Mouse (Mus musculus) heart, adult 2 months (tissue): ENCODE data around the gene Pstpip1.

Source experiments
- CTCF ChIP-seq: fragments of 200-600 bp; IDR thresholded peaks from 2 replicates; pipeline ENCODE4 v1.8.1; 2022; ENCODE audit warnings: antibody characterized with exemption, mild to moderate bottlenecking, moderate library complexity
- EP300 ChIP-seq: fragments of 200-500 bp; IDR thresholded peaks from 2 replicates; pipeline ENCODE4 v1.6.1; 2011; ENCODE audit warnings: low read depth, low read length, control low read depth; ENCODE audit not compliant: insufficient read depth
- POLR2A ChIP-seq: fragments of 200-500 bp; IDR thresholded peaks from 2 replicates; pipeline ENCODE4 v1.6.1; 2011; ENCODE audit warnings: mild to moderate bottlenecking, low read depth, low read length, control low read depth; ENCODE audit not compliant: insufficient read depth

GRCm38 (mm10) chr9:56090546-56091225 is 924 bp downstream of the Pstpip1 start:
- TF ChIP-seq CTCF = no peak
- no peak for TF ChIP-seq EP300
- no peak for TF ChIP-seq POLR2A
